Mouse (Mus musculus) adrenal gland, postnatal 36 days (tissue): Measurements from ENCODE around the gene Ap2s1. TPM values are rescaled to one million over a fixed set of nuclear protein-coding genes. Genes with fewer than 3 reads are reported as not detected.

ENCODE experiments used
- DNase-seq, 2 experiments: peaks; one replicate each; pipeline ENCODE4 v3.0.0; 2021; ENCODE audit warnings: mixed read lengths in 1 of 2
- total RNA-seq, 2 experiments: library from RNA; stranded (reverse); gene quantifications; 2 replicates each; pipeline ENCODE4 v1.2.3; 2021

The Ap2s1 gene
- total RNA-seq, 2 experiments from 2014 or later = 133 to 149 TPM

DNA sequence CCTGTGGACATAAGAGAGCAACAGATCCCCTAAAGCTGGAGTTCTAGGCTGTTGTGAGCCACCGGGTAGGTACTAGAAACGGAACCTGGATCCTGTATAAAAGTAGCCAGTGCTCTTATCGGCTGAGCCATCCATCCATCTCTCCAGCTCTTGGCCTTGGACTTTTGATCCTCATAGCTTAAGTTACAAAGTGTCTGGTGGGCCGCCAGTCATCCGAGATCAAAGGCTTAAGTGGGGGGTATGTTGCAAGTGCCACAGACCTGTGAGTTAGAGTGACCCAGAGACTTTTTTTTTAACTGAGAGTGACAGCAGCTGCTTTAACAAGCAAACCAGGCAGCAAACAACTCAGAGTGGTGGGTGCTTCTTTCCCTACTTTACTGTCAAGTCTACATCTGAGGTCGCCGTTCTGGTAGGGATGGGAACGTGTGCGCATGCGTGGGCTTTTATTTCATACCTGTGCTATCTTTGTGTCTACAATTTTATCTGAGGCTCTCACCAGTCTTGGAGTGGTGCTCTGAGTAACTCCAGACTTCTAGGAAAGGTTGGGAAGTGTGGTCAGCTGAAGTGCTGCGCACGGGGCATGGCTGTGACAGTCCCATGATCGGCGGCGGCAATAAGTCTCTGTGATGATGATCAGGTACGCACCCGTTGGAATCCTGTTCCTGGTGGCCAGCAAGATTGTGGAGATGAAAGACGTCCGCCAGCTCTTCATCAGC is 55.0 kb downstream of the Ap2s1 start:
- DNase-seq = no peak

DNA sequence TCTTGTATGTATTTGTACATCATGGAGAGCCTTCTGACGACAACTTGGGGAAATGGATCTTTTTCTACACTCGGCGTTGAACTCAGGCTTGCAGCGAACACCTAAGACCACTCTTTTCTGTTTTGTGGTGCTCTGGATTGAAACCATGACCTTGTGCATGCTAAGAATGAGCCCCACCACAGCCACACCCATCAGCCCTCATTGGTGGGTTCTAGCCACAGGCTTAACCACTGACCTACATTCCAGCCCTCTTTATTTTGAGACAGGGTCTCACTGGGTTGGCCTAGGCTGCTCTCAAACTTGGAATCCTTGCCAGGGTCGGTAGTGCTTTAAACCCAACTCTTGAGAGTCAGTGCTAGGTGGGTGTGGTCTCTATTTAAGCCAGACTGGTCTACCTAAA is 56.7 kb downstream of the Ap2s1 start:
- no peak for DNase-seq

Other genes starting within 250 kb of the Ap2s1 start
- gene Arhgap35, start 123.4 kb upstream of the Ap2s1 start, total RNA-seq = 10 to 100 TPM; 55.7 to 68.7 TPM
- not detected for gene Ceacam15, start 62.7 kb upstream of the Ap2s1 start, total RNA-seq
- gene Ceacam9, start 16.5 kb upstream of the Ap2s1 start, total RNA-seq = not detected
- gene Slc1a5, start 42.9 kb downstream of the Ap2s1 start, total RNA-seq = 100 to 1,000 TPM; 118 to 152 TPM
- gene Strn4, start 77.5 kb downstream of the Ap2s1 start, total RNA-seq = 10 to 100 TPM; 66.5 to 67.5 TPM
- gene Fkrp, start 78.3 kb downstream of the Ap2s1 start, total RNA-seq = 10 to 100 TPM; 24.8 to 26.8 TPM
- gene Prkd2, start 104.5 kb downstream of the Ap2s1 start, total RNA-seq = 10 to 100 TPM; 16.9 to 17.2 TPM
- gene Dact3, start 136.9 kb downstream of the Ap2s1 start, total RNA-seq = 1 to 10 TPM; 2.4 to 3.6 TPM
- under 1 TPM in 1 of 2 experiments, not detected in 1; 0.89 TPM for gene Gng8, start 153.4 kb downstream of the Ap2s1 start, total RNA-seq
- gene Ptgir, start 168.1 kb downstream of the Ap2s1 start, total RNA-seq = 1 to 10 TPM; 1.2 to 2.0 TPM
- gene Calm3, start 185.7 kb downstream of the Ap2s1 start, total RNA-seq = 100 to 1,000 TPM; 232 to 251 TPM
- 10 to 100 TPM; 21.9 to 32.4 TPM for gene Pnmal2, start 206.3 kb downstream of the Ap2s1 start, total RNA-seq
- 1 to 10 TPM; 3.9 to 4.4 TPM for gene Pnmal1, start 221.3 kb downstream of the Ap2s1 start, total RNA-seq
- 1 to 10 TPM; 1.1 TPM for gene Gm42372, start 244.7 kb downstream of the Ap2s1 start, total RNA-seq